Mouse (Mus musculus) erythroblast, embryonic 14.5 days (primary cell): ENCODE measurements around the gene Anp32a.

ENCODE experiments used
- GATA1 ChIP-seq: IDR thresholded peaks from 2 replicates; pipeline ENCODE4 v1.6.1; 2012; ENCODE audit warnings: low read length, inconsistent platforms, mixed read lengths
- TAL1 ChIP-seq: IDR thresholded peaks from 3 replicates; pipeline ENCODE4 v1.6.1; 2012; ENCODE audit warnings: low read length, inconsistent platforms, mixed read lengths

- TF ChIP-seq TAL1 (no peak), GATA1 (no peak)
Observed at GRCm38 (mm10) chr9:62347201-62347600, 6.1 kb downstream of the Anp32a start.
